Mouse (Mus musculus): ENCODE measurements around the gene Dst. TPM values are rescaled to one million over a fixed set of nuclear protein-coding genes. Genes with fewer than 3 reads are reported as not detected.

Gene Dst
- polyA plus RNA-seq, 1 experiment from 2014 or later: 24.3 TPM

DNA sequence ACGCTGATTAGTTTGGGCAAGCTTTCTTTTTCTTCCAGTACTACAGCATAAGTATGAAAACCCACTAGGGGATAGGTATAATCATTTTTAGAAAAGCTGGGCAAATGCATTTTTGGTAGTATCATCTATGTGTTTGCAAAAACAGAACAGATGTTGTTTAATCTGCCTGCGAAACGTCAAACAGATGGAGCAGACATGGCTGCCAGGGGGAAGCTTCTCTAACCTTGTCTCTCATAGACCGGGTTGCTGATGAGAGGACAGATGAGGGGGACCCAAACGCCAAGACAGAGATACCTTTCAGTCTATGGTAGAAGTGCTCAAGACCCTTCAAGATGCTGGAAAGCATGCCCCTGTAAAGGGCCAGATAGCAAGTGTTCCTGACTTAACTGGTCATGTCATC is 40.5 kb downstream of the Dst start:
- H3K27me3 ChIP-seq (replicated peaks): no peaks in the 10 kb centered on the region
- ATAC-seq (ENCODE audit: insufficient read depth, low FRiP score, low read depth): no peak
- 83% methylated on average over 5 of the region's 5 CpGs for WGBS
- no peak overlapping the region for H3K27ac ChIP-seq
- no peaks in the 10 kb centered on the region for H3K4me1 ChIP-seq
- H3K4me3 ChIP-seq (replicated peaks): no peak overlapping the region
- H3K9ac ChIP-seq: no peak overlapping the region
- H3K4me2 ChIP-seq: no peak overlapping the region
- no peaks in the 10 kb centered on the region for H3K36me3 ChIP-seq
- no peaks in the 10 kb centered on the region for H3K9me3 ChIP-seq

DNA sequence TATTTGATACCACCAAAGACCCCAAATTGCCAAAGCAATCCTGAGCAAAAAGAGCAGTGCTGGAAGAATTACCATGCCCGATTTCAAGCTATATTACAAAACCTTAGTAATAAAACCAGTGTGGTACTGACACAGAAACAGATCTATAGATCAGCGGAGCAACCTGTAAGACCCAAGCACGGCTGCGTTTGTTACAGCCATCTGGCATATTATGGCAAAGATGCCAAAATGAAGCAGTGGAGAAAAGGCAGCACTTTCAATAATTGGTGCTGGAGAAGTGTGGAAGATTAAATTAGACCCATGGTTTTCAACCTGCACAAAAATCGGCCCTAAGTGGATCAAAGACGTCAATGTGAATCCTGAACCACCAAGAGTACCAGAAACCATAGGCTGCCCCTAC is 47.6 kb downstream of the Dst start:
- Histone ChIP-seq H3K4me2 (no peak overlapping the region), H3K27ac (no peak overlapping the region), H3K4me3 (replicated peaks) (no peak overlapping the region), H3K36me3 (no peaks in the 10 kb centered on the region), H3K9ac (no peak overlapping the region), H3K4me1 (no peaks in the 10 kb centered on the region), H3K9me3 (no peaks in the 10 kb centered on the region), H3K27me3 (replicated peaks) (no peaks in the 10 kb centered on the region)
- 91% methylated on average over 6 of the region's 6 CpGs for WGBS
- no peak for ATAC-seq (ENCODE audit: insufficient read depth, low FRiP score, low read depth)

DNA sequence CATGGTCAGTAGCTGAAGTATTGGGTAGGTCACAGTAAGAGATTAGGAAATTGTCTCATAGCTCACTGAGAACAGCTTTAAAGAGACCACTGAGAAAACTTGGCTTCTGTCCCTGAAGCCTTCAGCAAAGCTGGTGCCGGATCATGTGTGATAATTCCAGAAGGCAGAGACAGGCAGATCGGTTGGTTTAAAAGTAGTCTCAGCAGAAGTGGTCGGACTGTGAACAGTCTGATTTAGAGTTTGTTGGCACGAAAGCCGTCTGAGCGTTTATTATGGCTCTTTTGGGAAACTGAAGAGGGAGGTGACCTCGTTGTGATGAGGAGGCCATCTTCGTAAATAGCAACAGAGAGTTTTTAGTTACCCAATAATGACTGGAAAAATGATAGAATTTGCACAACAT is 52.4 kb downstream of the Dst start:
- no peak overlapping the region for H3K4me2 ChIP-seq
- no peaks in the 10 kb centered on the region for H3K4me1 ChIP-seq
- H3K27ac ChIP-seq: no peak overlapping the region
- no peaks in the 10 kb centered on the region for H3K27me3 ChIP-seq (replicated peaks)
- H3K36me3 ChIP-seq: no peaks in the 10 kb centered on the region
- no peak overlapping the region for H3K9ac ChIP-seq
- 77% methylated on average over 8 of the region's 8 CpGs for WGBS
- H3K9me3 ChIP-seq: no peaks in the 10 kb centered on the region
- no peak for ATAC-seq (ENCODE audit: insufficient read depth, low FRiP score, low read depth)
- H3K4me3 ChIP-seq (replicated peaks): no peak overlapping the region

DNA sequence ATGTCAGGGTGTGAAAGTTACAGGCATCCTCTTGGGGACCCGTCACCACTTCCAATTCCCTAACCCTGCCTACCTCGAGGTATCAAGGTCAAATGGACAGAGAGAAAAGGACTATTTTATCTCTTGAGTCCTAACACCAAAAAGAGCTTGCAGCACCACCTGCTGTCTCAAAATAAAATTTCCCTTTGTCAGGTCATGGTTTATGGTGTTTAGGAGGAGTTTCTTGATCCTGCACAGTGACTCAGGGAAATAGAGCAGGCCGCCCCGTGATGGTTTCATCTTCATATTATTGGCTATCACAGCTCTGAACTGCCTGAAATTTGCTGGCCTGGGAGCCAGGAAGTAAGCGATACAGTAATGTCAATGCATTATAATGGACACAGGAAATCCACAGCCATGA is 56.6 kb downstream of the Dst start:
- no peak overlapping the region for H3K9ac ChIP-seq
- H3K4me2 ChIP-seq: no peak overlapping the region
- H3K4me3 ChIP-seq (replicated peaks): no peak overlapping the region
- H3K4me1 ChIP-seq: no peaks in the 10 kb centered on the region
- no peaks in the 10 kb centered on the region for H3K9me3 ChIP-seq
- WGBS: 37% methylated on average over 5 of the region's 5 CpGs
- no peak overlapping the region for H3K27ac ChIP-seq
- no peak for ATAC-seq (ENCODE audit: insufficient read depth, low FRiP score, low read depth)
- H3K27me3 ChIP-seq (replicated peaks): no peaks in the 10 kb centered on the region
- no peaks in the 10 kb centered on the region for H3K36me3 ChIP-seq

DNA sequence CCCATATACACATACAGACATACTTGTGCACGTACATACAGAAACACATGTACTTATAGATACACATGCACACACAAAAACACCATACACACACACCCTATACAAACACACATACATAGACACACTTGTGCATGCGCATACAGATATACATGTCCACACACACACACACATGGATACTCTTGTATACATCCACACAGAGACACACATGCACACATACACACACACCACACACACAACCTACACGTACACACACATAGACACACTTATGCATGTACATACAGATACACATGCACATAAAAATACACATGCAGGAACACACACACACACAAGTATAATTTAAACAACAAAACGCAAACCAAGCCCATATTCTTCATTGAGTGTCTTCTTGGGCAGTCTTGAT is 57.8 kb downstream of the Dst start:
- H3K4me1 ChIP-seq: no peaks in the 10 kb centered on the region
- no peak overlapping the region for H3K9ac ChIP-seq
- 83% methylated on average over 4 of the region's 4 CpGs for WGBS
- no peaks in the 10 kb centered on the region for H3K36me3 ChIP-seq
- H3K4me3 ChIP-seq (replicated peaks): no peak overlapping the region
- H3K4me2 ChIP-seq: no peak overlapping the region
- no peak for ATAC-seq (ENCODE audit: insufficient read depth, low FRiP score, low read depth)
- H3K27me3 ChIP-seq (replicated peaks): no peaks in the 10 kb centered on the region
- H3K27ac ChIP-seq: no peak overlapping the region
- H3K9me3 ChIP-seq: no peaks in the 10 kb centered on the region

DNA sequence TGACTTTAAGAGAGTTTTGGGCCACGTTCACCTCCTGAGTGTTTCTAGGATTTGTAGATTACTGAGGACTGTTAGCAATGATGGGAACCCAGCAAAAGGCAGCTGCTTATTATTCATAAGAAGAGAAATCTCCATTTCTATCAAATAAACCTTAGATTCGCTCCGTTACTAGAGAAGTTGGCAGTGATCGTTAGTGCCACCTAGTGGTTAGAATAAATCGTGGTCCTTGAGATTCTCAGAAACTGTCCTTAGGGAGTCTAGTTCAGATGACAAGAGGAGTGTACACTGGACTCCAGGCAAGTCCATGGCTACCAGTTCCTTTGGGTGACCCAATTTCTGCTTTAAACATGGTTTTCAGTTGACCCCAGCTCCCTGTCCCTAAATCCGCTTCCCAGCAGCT is 58.3 kb downstream of the Dst start:
- H3K9ac ChIP-seq: no peak overlapping the region
- no peaks in the 10 kb centered on the region for H3K9me3 ChIP-seq
- H3K4me3 ChIP-seq (replicated peaks): no peak overlapping the region
- no peaks in the 10 kb centered on the region for H3K36me3 ChIP-seq
- WGBS: 22% methylated on average over 6 of the region's 6 CpGs
- H3K4me1 ChIP-seq: no peaks in the 10 kb centered on the region
- no peak for ATAC-seq (ENCODE audit: insufficient read depth, low FRiP score, low read depth)
- H3K4me2 ChIP-seq: no peak overlapping the region
- no peaks in the 10 kb centered on the region for H3K27me3 ChIP-seq (replicated peaks)
- H3K27ac ChIP-seq: no peak overlapping the region

- H3K27ac ChIP-seq: no peak overlapping the region
- no peaks in the 10 kb centered on the region for H3K27me3 ChIP-seq (replicated peaks)
- H3K4me3 ChIP-seq (replicated peaks): no peak overlapping the region
- no peak for ATAC-seq (ENCODE audit: insufficient read depth, low FRiP score, low read depth)
- H3K9ac ChIP-seq: no peak overlapping the region
- H3K36me3 ChIP-seq: no peaks in the 10 kb centered on the region
- no peaks in the 10 kb centered on the region for H3K9me3 ChIP-seq
- WGBS: 90% methylated on average over 4 of the region's 4 CpGs
- no peak overlapping the region for H3K4me2 ChIP-seq
- no peaks in the 10 kb centered on the region for H3K4me1 ChIP-seq
Measured at GRCm38 (mm10) chr1:33967206-33967605, 59.2 kb downstream of the Dst start.

DNA sequence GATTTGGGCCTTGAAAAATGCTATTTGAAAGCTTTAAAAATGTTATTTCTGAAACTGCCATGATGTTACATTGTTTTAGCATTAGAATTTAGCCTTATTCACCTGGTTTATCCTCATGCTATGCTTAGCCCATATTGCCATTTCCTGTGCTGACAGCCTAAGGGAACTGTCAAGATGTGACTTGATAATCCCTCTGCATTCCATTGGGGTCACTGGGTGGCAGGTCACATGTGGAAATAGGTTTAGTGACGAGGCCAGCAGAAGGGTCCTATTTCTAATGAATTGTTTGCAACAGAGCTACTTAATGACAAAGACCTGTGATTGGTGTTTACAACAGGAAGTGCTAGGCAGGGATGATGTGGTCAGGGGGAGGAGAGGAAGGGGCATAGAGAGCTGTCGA is 61.9 kb downstream of the Dst start:
- Histone ChIP-seq H3K9ac (no peak overlapping the region), H3K27me3 (replicated peaks) (no peaks in the 10 kb centered on the region), H3K36me3 (no peaks in the 10 kb centered on the region), H3K4me1 (no peaks in the 10 kb centered on the region), H3K4me3 (replicated peaks) (no peak overlapping the region), H3K4me2 (no peak overlapping the region), H3K27ac (no peak overlapping the region), H3K9me3 (no peaks in the 10 kb centered on the region)
- no peak for ATAC-seq (ENCODE audit: insufficient read depth, low FRiP score, low read depth)
- 42% methylated on average over 2 of the region's 2 CpGs for WGBS

DNA sequence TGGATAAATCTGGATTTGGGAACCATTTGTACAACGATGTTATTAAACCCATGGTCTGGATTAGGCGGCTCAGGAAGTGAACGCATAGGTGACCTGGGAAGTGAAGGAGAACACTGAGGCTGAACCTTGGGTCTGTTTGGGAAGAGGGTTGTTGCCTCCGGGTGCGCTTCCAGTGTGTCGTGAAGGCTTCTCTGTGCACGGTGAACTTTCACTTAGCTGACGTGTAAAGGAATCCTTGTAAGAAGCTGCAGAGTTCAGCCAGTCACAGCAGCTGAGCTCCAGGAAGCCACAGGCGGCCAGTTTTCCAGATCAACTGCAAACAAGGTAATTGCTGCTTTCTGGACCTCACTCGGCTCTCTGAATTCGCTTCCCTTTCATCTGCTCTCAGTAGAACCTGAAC is 66.4 kb downstream of the Dst start:
- Histone ChIP-seq H3K9me3 (no peaks in the 10 kb centered on the region), H3K9ac (no peak overlapping the region), H3K4me1 (no peaks in the 10 kb centered on the region), H3K27me3 (replicated peaks) (no peaks in the 10 kb centered on the region), H3K27ac (no peak overlapping the region), H3K36me3 (no peaks in the 10 kb centered on the region), H3K4me3 (replicated peaks) (no peak overlapping the region), H3K4me2 (no peak overlapping the region)
- no peak for ATAC-seq (ENCODE audit: insufficient read depth, low FRiP score, low read depth)
- 86% methylated on average over 11 of the region's 11 CpGs for WGBS

GRCm38 (mm10) chr1:33975333-33975732 is 67.3 kb downstream of the Dst start:
- ATAC-seq (ENCODE audit: insufficient read depth, low FRiP score, low read depth): no peak
- no peaks in the 10 kb centered on the region for H3K27me3 ChIP-seq (replicated peaks)
- H3K27ac ChIP-seq: no peak overlapping the region
- no peak overlapping the region for H3K4me3 ChIP-seq (replicated peaks)
- no peaks in the 10 kb centered on the region for H3K9me3 ChIP-seq
- 73% methylated on average over 4 of the region's 4 CpGs for WGBS
- H3K4me2 ChIP-seq: no peak overlapping the region
- no peaks in the 10 kb centered on the region for H3K36me3 ChIP-seq
- H3K4me1 ChIP-seq: no peaks in the 10 kb centered on the region
- H3K9ac ChIP-seq: no peak overlapping the region

DNA sequence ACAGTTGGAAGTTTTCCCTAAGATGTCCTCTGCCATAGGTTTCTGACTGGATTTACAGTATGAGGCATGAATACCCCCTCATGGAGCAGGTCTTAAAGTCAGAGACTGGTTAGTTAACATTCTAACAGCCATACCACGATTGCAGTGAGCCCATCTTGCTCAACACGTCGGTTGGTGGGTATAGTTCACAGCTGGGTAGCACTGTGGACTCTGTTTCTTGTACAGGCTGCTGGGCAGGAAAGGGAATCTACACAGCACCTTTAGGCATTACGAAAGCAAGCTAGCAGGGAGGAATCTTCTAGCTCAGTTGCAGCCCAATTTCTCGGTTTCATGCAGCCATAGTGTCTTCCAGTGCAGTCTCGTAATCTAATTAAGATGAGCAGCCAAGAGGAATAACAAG is 69.8 kb downstream of the Dst start:
- Histone ChIP-seq H3K9ac (no peak overlapping the region), H3K9me3 (no peaks in the 10 kb centered on the region), H3K27ac (no peak overlapping the region), H3K4me1 (no peaks in the 10 kb centered on the region), H3K36me3 (no peaks in the 10 kb centered on the region), H3K4me3 (replicated peaks) (no peak overlapping the region), H3K4me2 (no peak overlapping the region), H3K27me3 (replicated peaks) (no peaks in the 10 kb centered on the region)
- no peak for ATAC-seq (ENCODE audit: insufficient read depth, low FRiP score, low read depth)
- 82% methylated on average over 6 of the region's 6 CpGs for WGBS

DNA sequence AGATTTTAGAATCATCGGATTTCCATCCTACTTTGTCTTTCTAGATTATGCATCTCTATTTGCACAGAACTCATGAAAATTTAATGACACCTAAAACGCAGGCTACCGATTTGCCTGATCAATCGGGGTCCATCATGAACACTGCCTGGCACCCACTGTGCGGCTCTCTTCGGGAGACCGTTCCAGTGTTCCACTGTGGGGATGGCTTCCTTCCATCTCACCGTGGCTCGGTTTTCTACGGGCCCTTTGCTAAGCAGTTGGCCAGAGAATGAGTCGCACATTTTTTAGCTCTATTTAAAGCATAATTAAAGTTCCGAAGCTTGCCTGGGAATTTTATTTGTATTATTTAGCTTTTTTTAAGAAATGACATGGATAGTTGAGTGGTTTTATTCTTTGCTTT is 72.4 kb downstream of the Dst start:
- H3K36me3 ChIP-seq: no peaks in the 10 kb centered on the region
- H3K4me3 ChIP-seq (replicated peaks): no peak overlapping the region
- ATAC-seq (ENCODE audit: insufficient read depth, low FRiP score, low read depth): no peak
- no peak overlapping the region for H3K4me2 ChIP-seq
- no peaks in the 10 kb centered on the region for H3K4me1 ChIP-seq
- H3K9me3 ChIP-seq: no peaks in the 10 kb centered on the region
- 81% methylated on average over 12 of the region's 12 CpGs for WGBS
- H3K27ac ChIP-seq: no peak overlapping the region
- no peak overlapping the region for H3K9ac ChIP-seq
- no peaks in the 10 kb centered on the region for H3K27me3 ChIP-seq (replicated peaks)

DNA sequence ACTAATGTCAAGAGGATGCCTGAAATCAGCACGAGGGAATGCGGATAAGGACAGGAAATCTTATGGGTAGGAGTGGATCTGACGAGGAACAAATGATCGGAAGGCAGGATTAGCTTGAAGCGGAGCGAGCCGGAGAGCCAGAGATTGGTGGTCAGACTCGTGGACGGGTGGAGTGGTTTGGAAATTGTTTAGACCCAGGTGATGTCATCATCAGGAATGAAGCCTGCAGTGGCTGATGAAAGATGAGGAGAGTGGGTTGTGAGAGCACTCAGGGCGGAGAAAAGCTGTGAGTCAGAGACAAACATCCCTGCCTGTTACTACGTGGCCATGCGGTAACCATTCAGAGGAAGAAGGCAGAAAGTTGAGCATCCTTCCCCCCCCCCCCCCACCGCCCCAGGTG is 81.6 kb downstream of the Dst start:
- ATAC-seq (ENCODE audit: insufficient read depth, low FRiP score, low read depth): no peak

More for the DNA sequence above, 81.6 kb downstream of the Dst start:
- Histone ChIP-seq H3K36me3 (no peaks in the 10 kb centered on the region), H3K4me1 (no peaks in the 10 kb centered on the region), H3K9me3 (no peaks in the 10 kb centered on the region), H3K4me3 (replicated peaks) (no peak overlapping the region), H3K9ac (no peak overlapping the region), H3K27ac (no peak overlapping the region), H3K27me3 (replicated peaks) (no peaks in the 10 kb centered on the region), H3K4me2 (no peak overlapping the region)
- WGBS: 79% methylated on average over 13 of the region's 13 CpGs
